13 mouse cellular contexts compared by ENCODE assay signal in the genomic region with DNA sequence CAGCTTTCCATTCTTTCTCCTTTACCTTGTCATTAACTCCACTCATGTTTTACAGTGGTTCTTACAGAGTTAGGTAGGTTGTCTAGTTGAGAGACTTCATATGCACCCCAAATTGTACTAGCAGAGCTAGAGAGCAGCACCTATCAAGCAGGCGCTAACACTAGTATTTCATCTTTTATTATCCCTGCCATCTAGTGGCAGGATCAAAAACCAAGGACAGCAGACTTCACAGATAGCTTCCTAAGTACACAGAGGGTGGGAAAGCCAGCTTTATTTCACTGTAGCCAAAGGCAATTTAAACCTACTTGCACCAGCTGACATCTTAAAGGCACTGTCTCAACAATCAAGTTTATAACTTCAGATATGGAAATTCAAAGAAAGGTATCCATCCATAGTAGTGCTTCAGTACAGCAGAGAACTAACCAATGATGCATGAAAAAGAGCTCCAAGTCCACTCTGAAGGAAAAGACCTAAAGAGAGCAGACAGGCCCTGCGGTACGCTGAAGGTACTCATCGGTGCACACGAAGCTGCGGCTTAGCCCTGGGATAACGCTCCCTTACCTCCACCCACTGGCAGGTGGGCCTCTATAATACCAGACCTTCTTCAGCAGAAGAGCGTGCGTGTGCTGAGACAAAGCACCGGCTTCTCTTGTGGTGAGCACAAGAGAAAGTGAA. TPM values are rescaled to one million over a fixed set of nuclear protein-coding genes. Genes with fewer than 3 reads are reported as not detected.
A peak's percentile ranks its signal among the peaks of the same experiment; 100 is the strongest.
DNase-seq lines count a peak whose midpoint lies in the region; ATAC-seq and TF ChIP-seq lines count a peak whose summit lies in the region.
"Had no signal": no experiment of that assay in that cellular context is flagged by ENCODE, and none has a peak within 500 bp of the region (broad histone marks: within the 10 kb centered on the region; RNA-seq: fewer than 3 reads in every experiment).

No protein-coding gene starts in this region.

- peak in 1 of 3 experiments; percentile 34; a peak in 3 of 6 replicates for TF ChIP-seq CTCF in MEL (IDR thresholded peaks at IDR 0.05 in 2 of 3, conservative IDR thresholded peaks at IDR 0.05 in 1 of 3; ENCODE audit: control insufficient read depth in 1 of 3, insufficient read depth in 1 of 3, low read depth in 2 of 3, low read length in 3 of 3, poor library complexity in 1 of 3, severe bottlenecking in 1 of 3)

- DNase-seq in CD4-positive, CD25-positive, alpha-beta regulatory T cell, adult 2 months (ENCODE audit: low read depth, low spot score), result peak; percentile 38
- DNase-seq in kidney, adult 9 months, result peak; percentile 62
- DNase-seq in kidney, adult 18-20 months, result no peak
- peak; percentile 31 for DNase-seq in MEL (ENCODE audit: low read depth, low spot score)
- peak; percentile 43 for DNase-seq in kidney, postnatal 14 days
- DNase-seq in spleen, postnatal 10 days (ENCODE audit: low spot score in 2 of 2), result no peak
- DNase-seq in layer of hippocampus, adult 9-11 months, result no peak
- DNase-seq: cerebellum, adult 11 months; thymus, postnatal 36 days had no signal

- no peak for ATAC-seq in CD4-positive, CD25-positive, alpha-beta regulatory T cell, adult 4 months
- ATAC-seq: activated CD4-positive, CD25-positive, alpha-beta regulatory T cell, adult 4 months had no signal

- peaks cover 80% of the 10 kb centered on the region for H3K79me2 ChIP-seq in MEL (ENCODE audit: control insufficient read depth, insufficient read depth, low read length, poor library complexity)

- H3K9me3 ChIP-seq in MEL (replicated peaks; ENCODE audit: insufficient read depth, low read length), result no peaks in the 10 kb centered on the region
- H3K9me3 ChIP-seq: heart, embryonic 13.5 days had no signal

- no peak for TF ChIP-seq RAD21 in MEL (IDR thresholded peaks at IDR 0.05; ENCODE audit: low read depth, low read length)

- TF ChIP-seq EP300 in MEL (IDR thresholded peaks at IDR 0.05; ENCODE audit: low read depth in 1 of 2, low read length in 2 of 2), result no peak

- H3K9ac ChIP-seq in MEL (ENCODE audit: control insufficient read depth, low read depth, low read length, poor library complexity, severe bottlenecking), result no peak overlapping the region
- H3K9ac ChIP-seq: heart, embryonic 13.5 days had no signal

- no peak for TF ChIP-seq POLR2A in MEL (IDR thresholded peaks at IDR 0.05; ENCODE audit: control insufficient read depth in 1 of 2, insufficient read depth in 1 of 2, low read depth in 1 of 2, low read length in 2 of 2, poor library complexity in 1 of 2)

- no peak overlapping the region for H3K27ac ChIP-seq in MEL (ENCODE audit: control insufficient read depth, low read depth, low read length)
- H3K27ac ChIP-seq: heart, embryonic 13.5 days; macrophage had no signal

- H3K4me1 ChIP-seq in MEL (ENCODE audit: control insufficient read depth in 1 of 2, insufficient read depth in 2 of 2, low read length in 2 of 2), result no peaks in the 10 kb centered on the region

- no peak overlapping the region for H3K4me3 ChIP-seq in MEL (ENCODE audit: control insufficient read depth in 1 of 2, insufficient read depth in 1 of 2, low read depth in 2 of 2, low read length in 2 of 2)
- H3K4me3 ChIP-seq: heart, embryonic 13.5 days had no signal

- peaks cover 5 to 6% of the 10 kb centered on the region in 2 experiments for H3K36me3 ChIP-seq in MEL (ENCODE audit: control insufficient read depth in 1 of 2, insufficient read depth in 2 of 2, low read length in 2 of 2)

- no peaks in the 10 kb centered on the region for H3K27me3 ChIP-seq in MEL (ENCODE audit: control insufficient read depth in 1 of 2, insufficient read depth in 2 of 2, low read length in 2 of 2)
- H3K27me3 ChIP-seq: heart, embryonic 13.5 days had no signal

TF ChIP-seq in MEL, 35 proteins besides CTCF, POLR2A, EP300 and RAD21:
- TF ChIP-seq ZKSCAN1 (IDR thresholded peaks at IDR 0.05; ENCODE audit: low read depth, low read length) (no peak), SIN3A (IDR thresholded peaks at IDR 0.05; ENCODE audit: low read length) (no peak), TCF12 (IDR thresholded peaks at IDR 0.05; ENCODE audit: low read depth, low read length) (no peak), POLR2AphosphoS2 (IDR thresholded peaks at IDR 0.05; ENCODE audit: low read length) (no peak), ZMIZ1 (IDR thresholded peaks at IDR 0.05; ENCODE audit: low read depth, low read length) (no peak), NRF1 (IDR thresholded peaks at IDR 0.05; ENCODE audit: insufficient read depth, low read depth, low read length, poor library complexity, severe bottlenecking) (no peak), USF2 (IDR thresholded peaks at IDR 0.05; ENCODE audit: borderline replicate concordance in 1 of 2, insufficient read depth in 1 of 2, low read depth in 1 of 2, low read length in 2 of 2) (no peak), USF1 (IDR thresholded peaks at IDR 0.05; ENCODE audit: low read depth, low read length) (no peak), UBTF (IDR thresholded peaks at IDR 0.05; ENCODE audit: borderline replicate concordance, insufficient read depth, low read depth, low read length) (no peak), MXI1 (IDR thresholded peaks at IDR 0.05; ENCODE audit: low read depth, low read length) (no peak), KAT2A (conservative IDR thresholded peaks at IDR 0.05; ENCODE audit: low read depth, low read length) (no peak), TBP (IDR thresholded peaks at IDR 0.05; ENCODE audit: low read depth, low read length) (no peak), ZC3H11A (IDR thresholded peaks at IDR 0.05; ENCODE audit: low read depth, low read length) (no peak)

RNA-seq across cellular contexts. Expression of gene Stt3b, which starts 16.2 kb away (rescaled TPM):
- 10 to 100 TPM in 1 of 2 experiments, 1 to 10 TPM in 1; 7.3 to 15.2 TPM for polyA plus RNA-seq in CD4-positive, CD25-positive, alpha-beta regulatory T cell, adult 4 months (2017; shearing (Covaris generic))
- total RNA-seq in MEL (2012; rRNA removed), result 94.9 and 97.6 TPM in 2 replicates
- 100 to 1,000 TPM in 1 of 2 experiments, 10 to 100 TPM in 1; 81.9 to 263 TPM for polyA plus RNA-seq in MEL (2012; ENCODE audit: insufficient read depth in 1 of 2, insufficient read length in 2 of 2, low read depth in 1 of 2, low replicate concordance in 2 of 2, missing spikeins in 1 of 2)

Comparison
In these comparisons a context has a peak if more than half of its experiments do, and no peak if none do; other contexts are left out.
1. DNase-seq: peak in CD4-positive, CD25-positive, alpha-beta regulatory T cell, adult 2 months (single experiment), kidney, adult 9 months (single experiment), MEL (single experiment) and kidney, postnatal 14 days (single experiment); none in kidney, adult 18-20 months (single experiment), spleen, postnatal 10 days (0 of 2) and layer of hippocampus, adult 9-11 months (single experiment).
2. RNA of gene Stt3b, which starts 16.2 kb away (polyA plus RNA-seq): 81.9 to 263 TPM in MEL; 7.3 to 15.2 TPM in CD4-positive, CD25-positive, alpha-beta regulatory T cell, adult 4 months; every median in the first group is over 4 times any median in the second.